Mouse (Mus musculus): ENCODE data around the gene Gga1. TPM values are rescaled to one million over a fixed set of nuclear protein-coding genes. Genes with fewer than 3 reads are reported as not detected.
A peak's percentile ranks its signal among the peaks of the same experiment; 100 is the strongest.
"Not testable (repeated sequence)": the region's sequence is repeated elsewhere in the genome, so short reads cannot be mapped to it uniquely, and the experiment has no call there.

Gene Gga1
- polyA plus RNA-seq, 1 experiment from 2014 or later = 44.8 TPM

GRCm38 (mm10) chr15:78843581-78844469 is 33.2 kb upstream of the Gga1 start:
- Histone ChIP-seq H3K9ac (ENCODE audit: low read depth, low read length) (peak overlapping the region; percentile 89), H3K36me3 (ENCODE audit: control insufficient read depth, insufficient read depth, low read length) (peaks cover 11% of the 10 kb centered on the region; the same call in 1 of the 2 replicates), H3K9me3 (ENCODE audit: control insufficient read depth, low read length) (no peaks in the 10 kb centered on the region), H3K4me2 (replicated peaks; ENCODE audit: low read depth, low read length) (peak overlapping the region; percentile 83), H3K4me3 (ENCODE audit: low read length) (peak overlapping the region; percentile 68), H3K4me1 (ENCODE audit: control insufficient read depth, insufficient read depth, low read length) (peaks cover 48% of the 10 kb centered on the region), H3K27me3 (ENCODE audit: control insufficient read depth, insufficient read depth, low read length) (peaks cover 8% of the 10 kb centered on the region), H3K27ac (ENCODE audit: low read depth, low read length) (peak overlapping the region; percentile 91)
- WGBS = 35% methylated on average over 21 of the region's 21 CpGs
- ATAC-seq (ENCODE audit: low FRiP score, low TSS enrichment) = no peak

- Histone ChIP-seq H3K27me3 (ENCODE audit: control insufficient read depth, insufficient read depth, low read length) (peaks cover 8% of the 10 kb centered on the region), H3K27ac (ENCODE audit: low read depth, low read length) (peak overlapping the region; percentile 91; the same call in 1 of the 2 replicates), H3K9me3 (ENCODE audit: control insufficient read depth, low read length) (no peaks in the 10 kb centered on the region), H3K4me1 (ENCODE audit: control insufficient read depth, insufficient read depth, low read length) (peaks cover 42% of the 10 kb centered on the region), H3K4me3 (ENCODE audit: low read length) (peak overlapping the region; percentile 68), H3K36me3 (ENCODE audit: control insufficient read depth, insufficient read depth, low read length) (peaks cover 18% of the 10 kb centered on the region; the same call in 1 of the 2 replicates), H3K4me2 (replicated peaks; ENCODE audit: low read depth, low read length) (peak overlapping the region; percentile 83), H3K9ac (ENCODE audit: low read depth, low read length) (peak overlapping the region; percentile 89; the same call in 1 of the 2 replicates)
- 21% methylated on average over 9 of the region's 9 CpGs for WGBS
- no peak for ATAC-seq (ENCODE audit: low FRiP score, low TSS enrichment)
Observed at GRCm38 (mm10) chr15:78844791-78845190, 32.2 kb upstream of the Gga1 start.

GRCm38 (mm10) chr15:78845321-78845720 is 31.7 kb upstream of the Gga1 start:
- H3K9me3 ChIP-seq (ENCODE audit: control insufficient read depth, low read length) = no peaks in the 10 kb centered on the region
- H3K27ac ChIP-seq (ENCODE audit: low read depth, low read length) = peak overlapping the region; percentile 65; the same call in 1 of the 2 replicates
- H3K4me3 ChIP-seq (ENCODE audit: low read length) = peak overlapping the region; percentile 16; the same call in 1 of the 2 replicates
- H3K4me2 ChIP-seq (replicated peaks; ENCODE audit: low read depth, low read length) = peak overlapping the region; percentile 83
- no peak for ATAC-seq (ENCODE audit: low FRiP score, low TSS enrichment)
- peak overlapping the region; percentile 38 for H3K9ac ChIP-seq (ENCODE audit: low read depth, low read length)
- peaks cover 39% of the 10 kb centered on the region for H3K4me1 ChIP-seq (ENCODE audit: control insufficient read depth, insufficient read depth, low read length)
- H3K36me3 ChIP-seq (ENCODE audit: control insufficient read depth, insufficient read depth, low read length) = peaks cover 18% of the 10 kb centered on the region; the same call in 1 of the 2 replicates
- peaks cover 8% of the 10 kb centered on the region; the same call in 1 of the 2 replicates for H3K27me3 ChIP-seq (ENCODE audit: control insufficient read depth, insufficient read depth, low read length)
- WGBS = 65% methylated on average over 11 of the region's 11 CpGs

- H3K9ac ChIP-seq (ENCODE audit: low read depth, low read length) = no peak overlapping the region
- H3K4me1 ChIP-seq (ENCODE audit: control insufficient read depth, insufficient read depth, low read length) = peaks cover 40% of the 10 kb centered on the region
- WGBS = 73% methylated on average over 8 of the region's 8 CpGs
- peaks cover 8% of the 10 kb centered on the region; the same call in 1 of the 2 replicates for H3K27me3 ChIP-seq (ENCODE audit: control insufficient read depth, insufficient read depth, low read length)
- H3K4me2 ChIP-seq (replicated peaks; ENCODE audit: low read depth, low read length) = peak overlapping the region; percentile 83; the same call in 1 of the 2 replicates
- peak overlapping the region; percentile 65; the same call in 1 of the 2 replicates for H3K27ac ChIP-seq (ENCODE audit: low read depth, low read length)
- H3K36me3 ChIP-seq (ENCODE audit: control insufficient read depth, insufficient read depth, low read length) = peaks cover 18% of the 10 kb centered on the region; the same call in 1 of the 2 replicates
- ATAC-seq (ENCODE audit: low FRiP score, low TSS enrichment) = no peak
- H3K9me3 ChIP-seq (ENCODE audit: control insufficient read depth, low read length) = no peaks in the 10 kb centered on the region
- H3K4me3 ChIP-seq (ENCODE audit: low read length) = no peak overlapping the region
Observed at GRCm38 (mm10) chr15:78845867-78846266, 31.1 kb upstream of the Gga1 start.

GRCm38 (mm10) chr15:78846352-78846751 is 30.6 kb upstream of the Gga1 start:
- no peak overlapping the region for H3K4me3 ChIP-seq (ENCODE audit: low read length)
- H3K27ac ChIP-seq (ENCODE audit: low read depth, low read length) = no peak overlapping the region
- H3K9me3 ChIP-seq (ENCODE audit: control insufficient read depth, low read length) = no peaks in the 10 kb centered on the region
- ATAC-seq (ENCODE audit: low FRiP score, low TSS enrichment) = no peak
- no peak overlapping the region for H3K4me2 ChIP-seq (replicated peaks; ENCODE audit: low read depth, low read length)
- peaks cover 8% of the 10 kb centered on the region; the same call in 1 of the 2 replicates for H3K27me3 ChIP-seq (ENCODE audit: control insufficient read depth, insufficient read depth, low read length)
- peaks cover 42% of the 10 kb centered on the region for H3K4me1 ChIP-seq (ENCODE audit: control insufficient read depth, insufficient read depth, low read length)
- WGBS = 65% methylated on average over 8 of the region's 8 CpGs
- H3K36me3 ChIP-seq (ENCODE audit: control insufficient read depth, insufficient read depth, low read length) = peaks cover 18% of the 10 kb centered on the region; the same call in 1 of the 2 replicates
- no peak overlapping the region for H3K9ac ChIP-seq (ENCODE audit: low read depth, low read length)

- Histone ChIP-seq H3K4me1 (ENCODE audit: control insufficient read depth, insufficient read depth, low read length) (peaks cover 41% of the 10 kb centered on the region), H3K36me3 (ENCODE audit: control insufficient read depth, insufficient read depth, low read length) (peaks cover 18% of the 10 kb centered on the region; the same call in 1 of the 2 replicates)
- not testable (repeated sequence) for H3K9me3 ChIP-seq (ENCODE audit: control insufficient read depth, low read length); H3K27me3 ChIP-seq (ENCODE audit: control insufficient read depth, insufficient read depth, low read length); H3K4me3 ChIP-seq (ENCODE audit: low read length); ATAC-seq (ENCODE audit: low FRiP score, low TSS enrichment); H3K27ac ChIP-seq (ENCODE audit: low read depth, low read length); H3K9ac ChIP-seq (ENCODE audit: low read depth, low read length); H3K4me2 ChIP-seq (replicated peaks; ENCODE audit: low read depth, low read length)
- WGBS = 92% methylated on average over 7 of the region's 7 CpGs
Observed at GRCm38 (mm10) chr15:78846805-78847204, 30.2 kb upstream of the Gga1 start.

GRCm38 (mm10) chr15:78848467-78848866 is 28.5 kb upstream of the Gga1 start:
- H3K27ac ChIP-seq (ENCODE audit: low read depth, low read length) = no peak overlapping the region
- ATAC-seq (ENCODE audit: low FRiP score, low TSS enrichment) = no peak
- WGBS = 26% methylated on average over 5 of the region's 5 CpGs

GRCm38 (mm10) chr15:78849485-78849884 is 27.5 kb upstream of the Gga1 start:
- H3K9ac ChIP-seq (ENCODE audit: low read depth, low read length) = no peak overlapping the region
- peak overlapping the region; percentile 38; the same call in 1 of the 2 replicates for H3K27ac ChIP-seq (ENCODE audit: low read depth, low read length)
- H3K4me2 ChIP-seq (replicated peaks; ENCODE audit: low read depth, low read length) = no peak overlapping the region
- 89% methylated on average over 12 of the region's 12 CpGs for WGBS
- peaks cover 29% of the 10 kb centered on the region for H3K4me1 ChIP-seq (ENCODE audit: control insufficient read depth, insufficient read depth, low read length)
- H3K27me3 ChIP-seq (ENCODE audit: control insufficient read depth, insufficient read depth, low read length) = no peaks in the 10 kb centered on the region
- H3K36me3 ChIP-seq (ENCODE audit: control insufficient read depth, insufficient read depth, low read length) = peaks cover 18% of the 10 kb centered on the region; the same call in 1 of the 2 replicates
- ATAC-seq (ENCODE audit: low FRiP score, low TSS enrichment) = no peak
- no peaks in the 10 kb centered on the region for H3K9me3 ChIP-seq (ENCODE audit: control insufficient read depth, low read length)
- H3K4me3 ChIP-seq (ENCODE audit: low read length) = no peak overlapping the region

More at GRCm38 (mm10) chr15:78848467-78848866, 28.5 kb upstream of the Gga1 start:
- Histone ChIP-seq H3K4me1 (ENCODE audit: control insufficient read depth, insufficient read depth, low read length) (peaks cover 38% of the 10 kb centered on the region), H3K27me3 (ENCODE audit: control insufficient read depth, insufficient read depth, low read length) (peaks cover 6% of the 10 kb centered on the region; the same call in 1 of the 2 replicates), H3K36me3 (ENCODE audit: control insufficient read depth, insufficient read depth, low read length) (peaks cover 18% of the 10 kb centered on the region; the same call in 1 of the 2 replicates), H3K4me2 (replicated peaks; ENCODE audit: low read depth, low read length) (no peak overlapping the region), H3K9ac (ENCODE audit: low read depth, low read length) (no peak overlapping the region), H3K4me3 (ENCODE audit: low read length) (no peak overlapping the region), H3K9me3 (ENCODE audit: control insufficient read depth, low read length) (no peaks in the 10 kb centered on the region)

Data from kidney, embryonic 14.5 days (tissue).